Mouse (Mus musculus) midbrain, embryonic 11.5 days (tissue): ENCODE data around the gene Timm13. TPM values are rescaled to one million over a fixed set of nuclear protein-coding genes. Genes with fewer than 3 reads are reported as not detected.

ENCODE experiments used
- ATAC-seq: fragments of 200-750 bp; cut with Nextera tagmentation; 2 replicates; pipeline ENCODE4 v1.8.0; 2017; ENCODE audit warnings: moderate TSS enrichment, moderate library complexity; ENCODE audit not compliant: low FRiP score
- DNase-seq: peaks from one replicate; pipeline ENCODE4 v3.0.0; 2015; ENCODE audit warnings: low spot score; ENCODE audit errors: missing footprints
- H3K27ac ChIP-seq: fragments of 300-500 bp; sonication (generic); 2 replicates; pipeline ENCODE4 v1.5.1; 2014; ENCODE audit warnings: low read depth, low read length
- H3K27me3 ChIP-seq: fragments of 300-500 bp; sonication (generic); 2 replicates; pipeline ENCODE4 v1.6.1; 2014; ENCODE audit warnings: mild to moderate bottlenecking, low read length, moderate library complexity, mixed read lengths; ENCODE audit not compliant: control insufficient read depth, insufficient read depth
- H3K36me3 ChIP-seq: fragments of 300-500 bp; sonication (generic); 2 replicates; pipeline ENCODE4 v1.6.1; 2014; ENCODE audit warnings: mild to moderate bottlenecking, low read length, moderate library complexity, mixed read lengths; ENCODE audit not compliant: control insufficient read depth, insufficient read depth
- H3K4me1 ChIP-seq: fragments of 300-500 bp; sonication (generic); 2 replicates; pipeline ENCODE4 v1.6.1; 2014; ENCODE audit warnings: low read length; ENCODE audit not compliant: control insufficient read depth, insufficient read depth
- H3K4me2 ChIP-seq: fragments of 300-500 bp; sonication (generic); 2 replicates; pipeline ENCODE4 v1.6.1; 2014; ENCODE audit warnings: mild to moderate bottlenecking, moderate library complexity
- H3K4me3 ChIP-seq: fragments of 300-500 bp; sonication (generic); 2 replicates; pipeline ENCODE4 v1.5.1; 2014; ENCODE audit warnings: low read depth, low read length
- H3K9ac ChIP-seq: fragments of 300-500 bp; sonication (generic); 2 replicates; pipeline ENCODE4 v1.6.1; 2014; ENCODE audit warnings: low read length
- H3K9me3 ChIP-seq: fragments of 300-500 bp; sonication (generic); 2 replicates; pipeline ENCODE4 v1.6.1; 2016; ENCODE audit warnings: low read length; ENCODE audit not compliant: control insufficient read depth
- WGBS: fragments of 180-500 bp; shearing (Covaris S2); extraction: QIAGEN DNeasy Blood & Tissue Kit; methylation state at CpG from one replicate; pipeline ENCODE4 v1.1.7; 2014; 5-methylcytosine and 5-hydroxymethylcytosine counted together
- polyA plus RNA-seq: library from polyadenylated mRNA; unstranded; fragments of >200 nt; fragmentation: Nextera tagmentation; extraction: Ambion mirVana; gene quantifications from 2 replicates; pipeline ENCODE4 v1.2.1, GENCODE M21; 2014

Timm13 gene
- polyA plus RNA-seq, 1 experiment from 2014 or later, result 347 TPM

- peaks cover 8% of the 10 kb centered on the region; the same call in 1 of the 2 replicates for H3K4me1 ChIP-seq
- no peak overlapping the region for H3K27ac ChIP-seq
- H3K36me3 ChIP-seq, result peaks cover 5% of the 10 kb centered on the region; the same call in 1 of the 2 replicates
- no peak for ATAC-seq
- no peak overlapping the region for H3K9ac ChIP-seq
- DNase-seq, result no peak
- H3K9me3 ChIP-seq, result no peaks in the 10 kb centered on the region
- 91% methylated on average over 5 of the region's 5 CpGs for WGBS
- H3K4me3 ChIP-seq, result no peak overlapping the region
- H3K4me2 ChIP-seq, result no peak overlapping the region
- H3K27me3 ChIP-seq, result no peaks in the 10 kb centered on the region
Measured at GRCm38 (mm10) chr10:80914253-80914656, 13.5 kb upstream of the Timm13 start.

- Histone ChIP-seq H3K27ac (no peak overlapping the region), H3K4me2 (no peak overlapping the region), H3K36me3 (peaks cover 7% of the 10 kb centered on the region), H3K4me3 (no peak overlapping the region), H3K4me1 (peaks cover 8% of the 10 kb centered on the region; the same call in 1 of the 2 replicates), H3K9ac (no peak overlapping the region), H3K27me3 (no peaks in the 10 kb centered on the region), H3K9me3 (no peaks in the 10 kb centered on the region)
- 93% methylated on average over 7 of the region's 8 CpGs for WGBS
- no peak for DNase-seq
- ATAC-seq, result no peak
Measured at GRCm38 (mm10) chr10:80913364-80914011, 12.7 kb upstream of the Timm13 start.

- Histone ChIP-seq H3K4me2 (no peak overlapping the region), H3K36me3 (peaks cover 14% of the 10 kb centered on the region), H3K4me3 (no peak overlapping the region), H3K4me1 (peaks cover 3% of the 10 kb centered on the region; the same call in 1 of the 2 replicates), H3K9me3 (no peaks in the 10 kb centered on the region), H3K9ac (no peak overlapping the region), H3K27ac (no peak overlapping the region), H3K27me3 (no peaks in the 10 kb centered on the region)
- ATAC-seq (no peak), DNase-seq (no peak)
Measured at GRCm38 (mm10) chr10:80911891-80912290, 11.1 kb upstream of the Timm13 start.

- Histone ChIP-seq H3K4me2 (no peak overlapping the region), H3K27me3 (no peaks in the 10 kb centered on the region), H3K36me3 (peaks cover 16% of the 10 kb centered on the region), H3K4me3 (no peak overlapping the region), H3K9ac (no peak overlapping the region), H3K9me3 (no peaks in the 10 kb centered on the region), H3K4me1 (peaks cover under 1% of the 10 kb centered on the region; the same call in 1 of the 2 replicates), H3K27ac (no peak overlapping the region)
- WGBS, result 90% methylated on average over 4 of the region's 4 CpGs
- ATAC-seq, result no peak
- DNase-seq, result no peak
Measured at GRCm38 (mm10) chr10:80911354-80911753, 10.6 kb upstream of the Timm13 start.

GRCm38 (mm10) chr10:80909375-80910162 is 8.8 kb upstream of the Timm13 start:
- H3K36me3 ChIP-seq, result peaks cover 22% of the 10 kb centered on the region
- no peaks in the 10 kb centered on the region for H3K27me3 ChIP-seq
- H3K4me2 ChIP-seq, result no peak overlapping the region
- no peak overlapping the region for H3K9ac ChIP-seq
- H3K4me1 ChIP-seq, result no peaks in the 10 kb centered on the region
- 96% methylated on average over 22 of the region's 22 CpGs for WGBS
- no peak for ATAC-seq
- no peak for DNase-seq
- no peak overlapping the region for H3K27ac ChIP-seq
- H3K4me3 ChIP-seq, result no peak overlapping the region
- no peaks in the 10 kb centered on the region for H3K9me3 ChIP-seq

- 95% methylated on average over 11 of the region's 11 CpGs for WGBS
Measured at GRCm38 (mm10) chr10:80904709-80905108, 3.9 kb upstream of the Timm13 start.

GRCm38 (mm10) chr10:80904004-80904693 is 3.4 kb upstream of the Timm13 start:
- H3K9me3 ChIP-seq, result no peaks in the 10 kb centered on the region
- no peak overlapping the region for H3K4me2 ChIP-seq
- WGBS, result 91% methylated on average over 28 of the region's 28 CpGs
- no peak for ATAC-seq
- no peaks in the 10 kb centered on the region for H3K27me3 ChIP-seq
- no peak overlapping the region for H3K27ac ChIP-seq
- H3K4me1 ChIP-seq, result peaks cover 8% of the 10 kb centered on the region
- no peak for DNase-seq
- H3K36me3 ChIP-seq, result peaks cover 33% of the 10 kb centered on the region
- no peak overlapping the region for H3K9ac ChIP-seq
- no peak overlapping the region for H3K4me3 ChIP-seq

More at GRCm38 (mm10) chr10:80904709-80905108, 3.9 kb upstream of the Timm13 start:
- Histone ChIP-seq H3K4me2 (no peak overlapping the region), H3K4me3 (no peak overlapping the region), H3K36me3 (peaks cover 33% of the 10 kb centered on the region), H3K27me3 (no peaks in the 10 kb centered on the region), H3K27ac (no peak overlapping the region), H3K9me3 (no peaks in the 10 kb centered on the region), H3K9ac (no peak overlapping the region), H3K4me1 (peaks cover 3% of the 10 kb centered on the region)
- DNase-seq (no peak), ATAC-seq (no peak)

- Histone ChIP-seq H3K4me1 (peaks cover 8% of the 10 kb centered on the region), H3K4me3 (no peak overlapping the region), H3K4me2 (no peak overlapping the region), H3K9ac (no peak overlapping the region), H3K36me3 (peaks cover 31% of the 10 kb centered on the region), H3K27ac (no peak overlapping the region), H3K9me3 (no peaks in the 10 kb centered on the region), H3K27me3 (no peaks in the 10 kb centered on the region)
- WGBS, result 95% methylated on average over 10 of the region's 10 CpGs
- ATAC-seq, result no peak
- DNase-seq, result no peak
Measured at GRCm38 (mm10) chr10:80903282-80903681, 2.5 kb upstream of the Timm13 start.
